Mouse (Mus musculus): ENCODE data around the gene Ntm.

DNA sequence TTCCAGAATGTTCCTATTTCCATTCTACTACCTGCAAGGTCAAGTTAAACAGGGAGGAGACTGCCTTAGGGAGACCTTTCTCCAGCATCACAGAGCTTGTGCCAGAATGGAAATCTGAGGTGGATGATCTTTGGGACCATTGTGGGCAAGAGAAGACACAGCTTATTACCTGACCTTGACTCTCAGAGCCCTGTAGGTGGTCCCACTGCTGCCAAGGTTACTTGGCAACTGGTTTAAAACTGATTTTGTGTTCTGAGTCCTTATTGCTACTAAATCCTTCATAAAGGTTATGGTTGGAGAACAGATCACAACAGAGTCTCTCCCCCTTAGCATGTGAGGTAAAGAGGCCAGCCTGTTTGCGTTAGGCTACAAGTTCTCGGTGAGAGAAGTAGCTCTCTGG, 839.1 kb downstream of the Ntm start:
- TF ChIP-seq CEBPB (IDR thresholded peaks at IDR 0.05; ENCODE audit: insufficient read depth, poor library complexity, severe bottlenecking) (no peak), POLR2A (IDR thresholded peaks at IDR 0.05; ENCODE audit: insufficient read length, low read depth) (no peak), REST (IDR thresholded peaks at IDR 0.05; ENCODE audit: insufficient read depth, insufficient read length) (no peak)
